Mouse (Mus musculus) myocyte (in vitro differentiated cells): ENCODE measurements around the gene Hsf4. TPM values are rescaled to one million over a fixed set of nuclear protein-coding genes. Genes with fewer than 3 reads are reported as not detected.
A peak's percentile ranks its signal among the peaks of the same experiment; 100 is the strongest.

ENCODE experiments used
- H3K27me3 ChIP-seq: one replicate; pipeline ENCODE4 v1.6.1; 2011; ENCODE audit not compliant: control insufficient read depth, insufficient read depth, insufficient read length
- H3K36me3 ChIP-seq: one replicate; pipeline ENCODE4 v1.6.1; 2011; ENCODE audit not compliant: control insufficient read depth, insufficient read depth
- H3K4me2 ChIP-seq: one replicate; pipeline ENCODE4 v1.6.1; 2011; ENCODE audit warnings: low read depth, control low read depth
- H3K4me3 ChIP-seq: one replicate; pipeline ENCODE4 v1.5.1; 2011; ENCODE audit warnings: mild to moderate bottlenecking, control low read depth, moderate library complexity
- H3K79me2 ChIP-seq: one replicate; pipeline ENCODE4 v1.6.1; 2011; ENCODE audit not compliant: control insufficient read depth, insufficient read depth
- H3ac ChIP-seq: one replicate; pipeline ENCODE4 v1.6.1; 2011; ENCODE audit not compliant: control insufficient read depth, insufficient read length
- CEBPB ChIP-seq: IDR thresholded peaks from 2 replicates; pipeline ENCODE4 v1.6.1; 2011; ENCODE audit warnings: mild to moderate bottlenecking, moderate library complexity; ENCODE audit not compliant: poor library complexity, insufficient read depth, severe bottlenecking
- E2F4 ChIP-seq: IDR thresholded peaks from one replicate; pipeline ENCODE4 v1.6.1; 2011; ENCODE audit warnings: mild to moderate bottlenecking, control low read depth, moderate library complexity; ENCODE audit not compliant: insufficient read depth
- MAX ChIP-seq: IDR thresholded peaks from one replicate; pipeline ENCODE4 v1.6.1; 2011; ENCODE audit warnings: low read depth, mild to moderate bottlenecking, control low read depth
- MYOD1 ChIP-seq, 3 experiments: IDR thresholded peaks; one replicate each; pipeline ENCODE4 v1.6.1; 2011; ENCODE audit warnings: control low read depth in 2 of 3, low read depth in 2 of 3, mild to moderate bottlenecking in 2 of 3, moderate library complexity in 1 of 3; ENCODE audit not compliant: insufficient read length in 2 of 3, control insufficient read depth in 1 of 3
- MYOG ChIP-seq, 3 experiments: IDR thresholded peaks; one replicate each; pipeline ENCODE4 v1.6.1; 2011; ENCODE audit warnings: control low read depth in 2 of 3, low read depth in 2 of 3, mild to moderate bottlenecking in 2 of 3; ENCODE audit not compliant: insufficient read length in 2 of 3, control insufficient read depth in 1 of 3, insufficient read depth in 1 of 3
- POLR2A ChIP-seq: IDR thresholded peaks from one replicate; pipeline ENCODE4 v1.6.1; 2011; ENCODE audit warnings: low read depth, mild to moderate bottlenecking, control low read depth, moderate library complexity; ENCODE audit not compliant: insufficient read length
- POLR2AphosphoS2 ChIP-seq: IDR thresholded peaks from one replicate; pipeline ENCODE4 v1.6.1; 2011; ENCODE audit warnings: low read depth, control low read depth; ENCODE audit not compliant: insufficient read length
- REST ChIP-seq: IDR thresholded peaks from one replicate; pipeline ENCODE4 v1.6.1; 2011; ENCODE audit warnings: mild to moderate bottlenecking, control low read depth, moderate library complexity; ENCODE audit not compliant: insufficient read depth, insufficient read length
- SRF ChIP-seq: IDR thresholded peaks from one replicate; pipeline ENCODE4 v1.6.1; 2011; ENCODE audit warnings: low read depth; ENCODE audit not compliant: control insufficient read depth, insufficient read length
- TCF12 ChIP-seq: IDR thresholded peaks from one replicate; pipeline ENCODE4 v1.6.1; 2011; ENCODE audit warnings: mild to moderate bottlenecking, control low read depth; ENCODE audit not compliant: poor library complexity, insufficient read depth, severe bottlenecking
- TCF3 ChIP-seq: IDR thresholded peaks from one replicate; pipeline ENCODE4 v1.6.1; 2011; ENCODE audit warnings: low read depth, control low read depth; ENCODE audit not compliant: insufficient read length
- USF1 ChIP-seq: IDR thresholded peaks from one replicate; pipeline ENCODE4 v1.6.1; 2011; ENCODE audit warnings: low read depth, mild to moderate bottlenecking, control low read depth, moderate library complexity
- polyA plus RNA-seq: library from polyadenylated mRNA; unstranded; fragments of >200 nt; fragmentation: generic; extraction: Trizol; gene quantifications from one replicate; pipeline ENCODE4 v1.2.1, GENCODE M21; 2012; ENCODE audit warnings: missing spikeins

Gene Hsf4
- polyA plus RNA-seq, 1 experiment = 5.8 TPM

DNA sequence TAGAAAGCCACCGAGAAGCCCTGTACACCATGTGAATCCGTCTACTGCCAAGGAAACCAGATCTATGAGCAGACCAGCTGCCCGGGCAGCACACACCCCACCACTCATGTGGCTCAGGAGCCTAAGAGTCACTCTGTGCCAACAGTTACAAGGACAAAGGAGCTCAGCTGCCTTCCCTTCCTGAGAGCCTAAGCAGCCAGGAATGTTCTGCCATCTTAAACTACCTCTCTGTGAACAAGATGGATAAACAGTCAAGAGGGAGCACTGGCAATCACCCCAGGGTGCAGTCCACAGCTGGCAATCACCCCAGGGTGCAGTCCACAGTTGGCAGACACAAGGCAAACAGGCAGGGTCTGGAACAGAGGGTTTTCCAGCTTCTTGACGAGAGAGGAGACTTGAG lies 48.3 kb downstream of the Hsf4 start:
- Histone ChIP-seq H3K79me2 (no peaks in the 10 kb centered on the region), H3K4me2 (peak overlapping the region; percentile 26), H3K36me3 (peaks cover 39% of the 10 kb centered on the region), H3K27me3 (no peaks in the 10 kb centered on the region), H3K4me3 (no peak overlapping the region), H3ac (no peak overlapping the region)
- TF ChIP-seq POLR2A (no peak), TCF3 (no peak), MAX (no peak), SRF (no peak), POLR2AphosphoS2 (no peak), TCF12 (no peak), E2F4 (no peak), MYOD1 (IDR thresholded peaks at IDR 0.05; ENCODE audit: control insufficient read depth in 1 of 3, insufficient read length in 2 of 3, low read depth in 2 of 3) (peak; percentile 58 to 83 (median 70)), REST (no peak), CEBPB (no peak), MYOG (IDR thresholded peaks at IDR 0.05; ENCODE audit: control insufficient read depth in 1 of 3, insufficient read depth in 1 of 3, insufficient read length in 2 of 3, low read depth in 2 of 3) (peak; percentile 39 to 91 (median 85)), USF1 (no peak)

DNA sequence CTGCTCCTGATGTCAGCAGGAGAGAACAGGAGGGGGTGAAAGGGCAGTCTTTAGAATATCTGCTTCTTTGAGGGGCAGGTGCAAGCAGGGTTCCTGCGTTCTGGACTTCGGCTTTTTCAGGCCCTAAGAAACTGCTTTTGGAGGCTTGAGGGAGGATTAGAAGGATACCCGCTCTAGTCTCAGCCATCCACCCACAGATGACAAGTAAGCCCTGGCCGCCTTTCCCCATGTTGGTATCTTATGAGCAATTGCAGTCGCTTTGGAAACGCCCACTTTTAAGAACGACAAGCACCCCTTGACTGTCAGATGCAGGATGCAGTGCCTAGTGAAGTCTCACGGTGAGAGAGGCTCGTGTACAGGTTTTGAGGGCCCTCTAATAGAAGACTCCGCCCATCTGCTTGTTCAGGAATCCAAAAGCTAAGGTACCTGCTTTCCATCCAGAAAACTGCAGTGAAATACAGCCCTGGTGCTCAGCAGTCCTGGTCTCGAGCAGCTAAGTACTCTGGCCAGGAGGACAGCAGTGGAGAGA lies 49.1 kb downstream of the Hsf4 start:
- no peaks in the 10 kb centered on the region for H3K79me2 ChIP-seq
- H3K4me3 ChIP-seq = no peak overlapping the region
- peaks cover 42% of the 10 kb centered on the region for H3K36me3 ChIP-seq
- H3ac ChIP-seq = no peak overlapping the region
- no peak for TF ChIP-seq TCF3
- no peak overlapping the region for H3K4me2 ChIP-seq
- H3K27me3 ChIP-seq = no peaks in the 10 kb centered on the region

DNA sequence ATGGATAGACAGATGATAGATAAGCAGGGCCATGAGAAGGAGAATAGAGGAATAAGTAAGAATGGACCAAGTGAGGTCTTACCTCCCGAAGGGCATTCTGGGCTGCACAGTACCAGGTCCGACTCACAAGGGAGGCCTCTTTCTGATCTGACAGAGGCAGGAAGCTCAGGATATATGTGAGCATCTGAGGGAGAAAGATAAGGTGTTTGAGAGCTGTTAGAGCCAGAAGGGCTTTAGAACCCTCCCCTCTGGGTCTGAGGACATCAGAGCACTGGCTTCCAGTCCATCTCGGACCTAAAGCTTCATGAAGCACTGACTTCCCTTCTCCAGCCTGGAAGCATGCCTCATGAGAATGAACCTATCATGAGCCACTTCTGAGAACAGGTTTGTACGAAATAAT lies 53.6 kb downstream of the Hsf4 start:
- Histone ChIP-seq H3ac (no peak overlapping the region), H3K4me3 (no peak overlapping the region), H3K36me3 (peaks cover 7% of the 10 kb centered on the region), H3K27me3 (no peaks in the 10 kb centered on the region), H3K4me2 (no peak overlapping the region), H3K79me2 (peaks cover 36% of the 10 kb centered on the region)
- TF ChIP-seq MYOD1 (IDR thresholded peaks at IDR 0.05; ENCODE audit: control insufficient read depth in 1 of 3, insufficient read length in 2 of 3, low read depth in 2 of 3) = no peak
- no peak for TF ChIP-seq SRF
- peak; percentile 15 for TF ChIP-seq POLR2AphosphoS2
- no peak for TF ChIP-seq CEBPB
- no peak for TF ChIP-seq MYOG (IDR thresholded peaks at IDR 0.05; ENCODE audit: control insufficient read depth in 1 of 3, insufficient read depth in 1 of 3, insufficient read length in 2 of 3, low read depth in 2 of 3)

Other genes starting within 250 kb of the Hsf4 start
- not detected for gene Ces3a, start 221.2 kb upstream of the Hsf4 start, polyA plus RNA-seq
- not detected for gene Ces3b, start 186.0 kb upstream of the Hsf4 start, polyA plus RNA-seq
- not detected for gene Ces4a, start 138.0 kb upstream of the Hsf4 start, polyA plus RNA-seq
- gene Cbfb, start 99.1 kb upstream of the Hsf4 start, polyA plus RNA-seq = 38.1 TPM
- gene D230025D16Rik, start 44.7 kb upstream of the Hsf4 start, polyA plus RNA-seq = 16.6 TPM
- 6.2 TPM for gene B3gnt9, start 14.6 kb upstream of the Hsf4 start, polyA plus RNA-seq
- gene Tradd, start 5.2 kb upstream of the Hsf4 start, polyA plus RNA-seq = 27.0 TPM
- 10.5 TPM for gene Fbxl8, start 5.2 kb upstream of the Hsf4 start, polyA plus RNA-seq
- gene Nol3, start 6.3 kb downstream of the Hsf4 start, polyA plus RNA-seq = 23.2 TPM
- gene 4931428F04Rik, start 20.1 kb downstream of the Hsf4 start, polyA plus RNA-seq = 6.2 TPM
- gene Exoc3l, start 26.3 kb downstream of the Hsf4 start, polyA plus RNA-seq = 23.4 TPM
- 59.7 TPM for gene E2f4, start 27.9 kb downstream of the Hsf4 start, polyA plus RNA-seq
- 0.92 TPM for gene Elmo3, start 35.8 kb downstream of the Hsf4 start, polyA plus RNA-seq
- gene Lrrc29, start 56.5 kb downstream of the Hsf4 start, polyA plus RNA-seq = 1.8 TPM
- 109 TPM for gene Tmem208, start 56.6 kb downstream of the Hsf4 start, polyA plus RNA-seq
- 19.0 TPM for gene Fhod1, start 78.2 kb downstream of the Hsf4 start, polyA plus RNA-seq
- 6.2 TPM for gene Slc9a5, start 79.0 kb downstream of the Hsf4 start, polyA plus RNA-seq
- gene Plekhg4, start 103.5 kb downstream of the Hsf4 start, polyA plus RNA-seq = 1.0 TPM
- not detected for gene Kctd19, start 143.7 kb downstream of the Hsf4 start, polyA plus RNA-seq
- not detected for gene Lrrc36, start 143.8 kb downstream of the Hsf4 start, polyA plus RNA-seq
- gene Tppp3, start 201.7 kb downstream of the Hsf4 start, polyA plus RNA-seq = 155 TPM
- gene Zdhhc1, start 227.1 kb downstream of the Hsf4 start, polyA plus RNA-seq = 17.3 TPM
- 0.59 TPM for gene Hsd11b2, start 249.0 kb downstream of the Hsf4 start, polyA plus RNA-seq